Mouse (Mus musculus): ENCODE measurements around the gene Cyb561d2. TPM values are rescaled to one million over a fixed set of nuclear protein-coding genes. Genes with fewer than 3 reads are reported as not detected.

Cyb561d2 gene
- polyA plus RNA-seq, 1 experiment from 2014 or later = 50.1 TPM

DNA sequence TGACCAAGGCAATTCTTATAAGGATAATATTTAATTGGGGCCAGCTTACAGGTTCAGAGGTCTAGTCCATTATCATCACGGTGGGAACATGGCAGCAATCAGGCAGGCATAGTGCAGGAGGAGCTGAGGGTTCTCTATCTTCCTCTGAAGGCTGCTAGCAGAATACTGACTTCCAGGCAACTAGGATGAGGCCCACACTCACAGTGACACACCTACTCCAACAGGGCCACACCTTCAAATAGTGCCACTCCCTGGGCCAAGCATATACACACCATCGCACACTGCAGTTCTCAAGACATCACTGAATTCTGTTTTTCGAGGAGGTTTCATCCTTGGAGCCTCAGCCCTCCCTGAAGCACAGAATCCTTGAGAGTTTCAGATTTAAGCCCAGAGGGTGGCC is 45.6 kb downstream of the Cyb561d2 start:
- Histone ChIP-seq H3K9me3 (replicated peaks; ENCODE audit: low read length) (no peaks in the 10 kb centered on the region), H3K4me3 (replicated peaks; ENCODE audit: low read depth, low read length) (no peak overlapping the region), H3K4me1 (replicated peaks; ENCODE audit: insufficient read depth, low read length) (no peaks in the 10 kb centered on the region), H3K36me3 (ENCODE audit: insufficient read depth, low read length) (no peaks in the 10 kb centered on the region), H3K27me3 (ENCODE audit: insufficient read depth, low read length) (no peaks in the 10 kb centered on the region), H3K9ac (ENCODE audit: low read depth, low read length) (no peak overlapping the region), H3K4me2 (ENCODE audit: low read length) (no peak overlapping the region), H3K27ac (no peak overlapping the region)
- no peak for DNase-seq (ENCODE audit: low spot score)
- 77% methylated on average over 3 of the region's 3 CpGs for WGBS
- no peak for TF ChIP-seq CTCF (IDR thresholded peaks at IDR 0.05; ENCODE audit: low read depth)
- ATAC-seq (replicated peaks; ENCODE audit: low FRiP score, low read depth) = no peak

DNA sequence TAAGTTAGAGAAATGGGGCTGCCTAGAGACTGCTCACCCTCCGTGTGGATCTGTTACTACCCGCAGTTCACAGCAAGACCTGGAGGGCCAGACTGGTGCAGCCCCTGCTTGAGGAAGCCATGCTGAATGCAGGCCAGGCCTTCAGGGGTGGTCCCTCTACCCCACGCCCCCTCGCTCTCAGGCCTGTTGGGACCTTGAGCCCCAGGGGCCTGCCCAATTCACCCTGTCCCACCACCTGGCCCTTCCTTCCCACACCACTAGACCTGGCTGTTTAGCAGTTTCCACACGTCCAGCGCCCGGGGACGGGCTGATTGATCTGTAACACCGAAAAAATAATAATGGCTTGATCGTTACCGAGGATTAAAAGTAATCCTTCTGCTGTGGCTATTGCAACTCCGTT is 47.8 kb downstream of the Cyb561d2 start:
- H3K4me1 ChIP-seq (replicated peaks; ENCODE audit: insufficient read depth, low read length) = no peaks in the 10 kb centered on the region
- no peak for ATAC-seq (replicated peaks; ENCODE audit: low FRiP score, low read depth)
- TF ChIP-seq CTCF (IDR thresholded peaks at IDR 0.05; ENCODE audit: low read depth) = no peak
- no peak overlapping the region for H3K27ac ChIP-seq
- 74% methylated on average over 12 of the region's 12 CpGs for WGBS
- H3K9ac ChIP-seq (ENCODE audit: low read depth, low read length) = no peak overlapping the region
- H3K4me2 ChIP-seq (ENCODE audit: low read length) = no peak overlapping the region
- H3K36me3 ChIP-seq (ENCODE audit: insufficient read depth, low read length) = no peaks in the 10 kb centered on the region
- H3K4me3 ChIP-seq (replicated peaks; ENCODE audit: low read depth, low read length) = no peak overlapping the region
- no peak for DNase-seq (ENCODE audit: low spot score)
- no peaks in the 10 kb centered on the region for H3K27me3 ChIP-seq (ENCODE audit: insufficient read depth, low read length)
- H3K9me3 ChIP-seq (replicated peaks; ENCODE audit: low read length) = no peaks in the 10 kb centered on the region

DNA sequence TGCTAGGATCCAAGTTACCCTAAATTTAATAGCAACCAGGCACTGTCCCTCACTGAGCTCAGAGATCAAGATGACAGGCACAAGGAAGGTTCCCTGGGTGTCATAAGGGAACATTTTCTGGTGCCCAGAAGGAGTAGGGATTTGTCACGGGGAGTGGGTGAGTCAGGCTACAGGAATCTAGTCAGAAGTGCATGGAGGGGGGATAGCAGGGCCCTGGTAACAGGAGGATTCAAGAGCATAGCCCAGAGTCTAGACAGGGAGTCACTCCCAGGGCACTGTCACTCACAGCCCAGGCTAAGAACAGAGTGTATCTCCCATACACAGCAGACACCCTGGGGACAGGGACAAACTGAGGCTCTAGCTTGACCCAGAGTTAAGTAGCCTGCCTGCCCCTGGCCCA is 48.5 kb downstream of the Cyb561d2 start:
- no peaks in the 10 kb centered on the region for H3K36me3 ChIP-seq (ENCODE audit: insufficient read depth, low read length)
- 35% methylated on average over 1 of the region's 1 CpGs for WGBS
- H3K9ac ChIP-seq (ENCODE audit: low read depth, low read length) = no peak overlapping the region
- no peak overlapping the region for H3K27ac ChIP-seq
- H3K4me3 ChIP-seq (replicated peaks; ENCODE audit: low read depth, low read length) = no peak overlapping the region
- ATAC-seq (replicated peaks; ENCODE audit: low FRiP score, low read depth) (no peak), DNase-seq (ENCODE audit: low spot score) (no peak)
- no peak for TF ChIP-seq CTCF (IDR thresholded peaks at IDR 0.05; ENCODE audit: low read depth)
- H3K9me3 ChIP-seq (replicated peaks; ENCODE audit: low read length) = no peaks in the 10 kb centered on the region
- H3K4me2 ChIP-seq (ENCODE audit: low read length) = no peak overlapping the region
- no peaks in the 10 kb centered on the region for H3K4me1 ChIP-seq (replicated peaks; ENCODE audit: insufficient read depth, low read length)
- no peaks in the 10 kb centered on the region for H3K27me3 ChIP-seq (ENCODE audit: insufficient read depth, low read length)

DNA sequence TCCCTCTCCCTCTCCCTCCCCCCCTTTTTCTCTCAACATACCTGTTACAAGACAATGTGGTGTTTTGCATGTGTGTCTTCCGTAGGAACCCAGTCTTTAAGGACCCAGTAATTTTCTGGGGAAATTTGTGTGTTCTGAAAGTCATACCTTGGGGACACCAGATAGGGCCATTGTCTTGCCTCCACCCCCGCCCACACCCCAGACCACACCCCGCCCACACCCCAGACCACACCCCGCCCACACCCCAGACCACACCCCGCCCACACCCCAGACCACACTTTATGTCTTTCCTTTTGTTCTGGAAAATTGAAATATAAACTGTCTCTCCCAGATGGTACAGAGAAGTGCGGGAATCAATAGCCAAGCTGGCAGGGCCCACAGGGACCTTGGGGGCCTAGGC is 51.4 kb downstream of the Cyb561d2 start:
- Histone ChIP-seq H3K9me3 (replicated peaks; ENCODE audit: low read length) (no peaks in the 10 kb centered on the region), H3K4me2 (ENCODE audit: low read length) (no peak overlapping the region), H3K27me3 (ENCODE audit: insufficient read depth, low read length) (no peaks in the 10 kb centered on the region), H3K9ac (ENCODE audit: low read depth, low read length) (no peak overlapping the region), H3K4me1 (replicated peaks; ENCODE audit: insufficient read depth, low read length) (no peaks in the 10 kb centered on the region), H3K4me3 (replicated peaks; ENCODE audit: low read depth, low read length) (no peak overlapping the region), H3K36me3 (ENCODE audit: insufficient read depth, low read length) (no peaks in the 10 kb centered on the region), H3K27ac (no peak overlapping the region)
- DNase-seq (ENCODE audit: low spot score) (no peak), ATAC-seq (replicated peaks; ENCODE audit: low FRiP score, low read depth) (no peak)
- WGBS = 65% methylated on average over 6 of the region's 6 CpGs
- TF ChIP-seq CTCF (IDR thresholded peaks at IDR 0.05; ENCODE audit: low read depth) = no peak

GRCm38 (mm10) chr9:107490146-107490545 is 51.8 kb downstream of the Cyb561d2 start:
- Histone ChIP-seq H3K9ac (ENCODE audit: low read depth, low read length) (no peak overlapping the region), H3K27ac (no peak overlapping the region), H3K4me3 (replicated peaks; ENCODE audit: low read depth, low read length) (no peak overlapping the region), H3K4me2 (ENCODE audit: low read length) (no peak overlapping the region), H3K9me3 (replicated peaks; ENCODE audit: low read length) (no peaks in the 10 kb centered on the region), H3K4me1 (replicated peaks; ENCODE audit: insufficient read depth, low read length) (no peaks in the 10 kb centered on the region), H3K27me3 (ENCODE audit: insufficient read depth, low read length) (no peaks in the 10 kb centered on the region), H3K36me3 (ENCODE audit: insufficient read depth, low read length) (no peaks in the 10 kb centered on the region)
- DNase-seq (ENCODE audit: low spot score) = no peak
- no peak for TF ChIP-seq CTCF (IDR thresholded peaks at IDR 0.05; ENCODE audit: low read depth)
- ATAC-seq (replicated peaks; ENCODE audit: low FRiP score, low read depth) = no peak
- 33% methylated on average over 8 of the region's 8 CpGs for WGBS

Other genes with a start within 250 kb of the Cyb561d2 start
- 26.2 and 30.5 TPM in 2 replicates for gene Cish, start 246.2 kb downstream of the Cyb561d2 start, polyA plus RNA-seq (2015; fragmentation: Nextera tagmentation; extraction: Ambion mirVana)
- 10.1 and 11.5 TPM in 2 replicates for gene Hemk1, start 203.8 kb downstream of the Cyb561d2 start, polyA plus RNA-seq (2015; fragmentation: Nextera tagmentation; extraction: Ambion mirVana)
- 2.0 and 2.2 TPM in 2 replicates for gene 6430571L13Rik, start 201.6 kb downstream of the Cyb561d2 start, polyA plus RNA-seq (2015; fragmentation: Nextera tagmentation; extraction: Ambion mirVana)
- 0.64 TPM in 2 replicates for gene Cacna2d2, start 142.6 kb downstream of the Cyb561d2 start, polyA plus RNA-seq (2015; fragmentation: Nextera tagmentation; extraction: Ambion mirVana)
- 53.2 and 54.7 TPM in 2 replicates for gene Tmem115, start 8.2 kb downstream of the Cyb561d2 start, polyA plus RNA-seq (2015; fragmentation: Nextera tagmentation; extraction: Ambion mirVana)
- gene Nprl2, start within 50 bp of the Cyb561d2 start, polyA plus RNA-seq (2015; fragmentation: Nextera tagmentation; extraction: Ambion mirVana) = 43.8 and 45.5 TPM in 2 replicates
- 6.7 and 7.9 TPM in 2 replicates for gene Zmynd10, start 5.1 kb upstream of the Cyb561d2 start, polyA plus RNA-seq (2015; fragmentation: Nextera tagmentation; extraction: Ambion mirVana)
- 49.8 and 53.6 TPM in 2 replicates for gene Rassf1, start 9.4 kb upstream of the Cyb561d2 start, polyA plus RNA-seq (2015; fragmentation: Nextera tagmentation; extraction: Ambion mirVana)
- gene Tusc2, start 21.1 kb upstream of the Cyb561d2 start, polyA plus RNA-seq (2015; fragmentation: Nextera tagmentation; extraction: Ambion mirVana) = 52.1 and 53.0 TPM in 2 replicates
- gene Hyal2, start 25.8 kb upstream of the Cyb561d2 start, polyA plus RNA-seq (2015; fragmentation: Nextera tagmentation; extraction: Ambion mirVana) = 87.7 and 88.8 TPM in 2 replicates
- gene Hyal1, start 34.7 kb upstream of the Cyb561d2 start, polyA plus RNA-seq (2015; fragmentation: Nextera tagmentation; extraction: Ambion mirVana) = 5.0 and 6.0 TPM in 2 replicates
- gene Naa80, start 36.7 kb upstream of the Cyb561d2 start, polyA plus RNA-seq (2015; fragmentation: Nextera tagmentation; extraction: Ambion mirVana) = 20.3 and 22.3 TPM in 2 replicates
- gene Hyal3, start 38.6 kb upstream of the Cyb561d2 start, polyA plus RNA-seq (2015; fragmentation: Nextera tagmentation; extraction: Ambion mirVana) = 1.3 and 2.0 TPM in 2 replicates
- 28.9 and 29.9 TPM in 2 replicates for gene Ifrd2, start 45.4 kb upstream of the Cyb561d2 start, polyA plus RNA-seq (2015; fragmentation: Nextera tagmentation; extraction: Ambion mirVana)
- gene Sema3b, start 67.0 kb upstream of the Cyb561d2 start, polyA plus RNA-seq (2015; fragmentation: Nextera tagmentation; extraction: Ambion mirVana) = 30.5 and 33.3 TPM in 2 replicates
- gene Gnai2, start 93.2 kb upstream of the Cyb561d2 start, polyA plus RNA-seq (2015; fragmentation: Nextera tagmentation; extraction: Ambion mirVana) = 351 and 359 TPM in 2 replicates
- 12.9 and 14.7 TPM in 2 replicates for gene Slc38a3, start 127.3 kb upstream of the Cyb561d2 start, polyA plus RNA-seq (2015; fragmentation: Nextera tagmentation; extraction: Ambion mirVana)
- 0.89 and 1.2 TPM in 2 replicates for gene Gnat1, start 137.5 kb upstream of the Cyb561d2 start, polyA plus RNA-seq (2015; fragmentation: Nextera tagmentation; extraction: Ambion mirVana)
- 16.2 and 17.3 TPM in 2 replicates for gene Sema3f, start 168.3 kb upstream of the Cyb561d2 start, polyA plus RNA-seq (2015; fragmentation: Nextera tagmentation; extraction: Ambion mirVana)
- gene Rbm5, start 228.8 kb upstream of the Cyb561d2 start, polyA plus RNA-seq (2015; fragmentation: Nextera tagmentation; extraction: Ambion mirVana) = 108 and 113 TPM in 2 replicates

All from kidney, postnatal 0 days (tissue).